Mouse (Mus musculus): ENCODE results near the gene Pecam1.
"Not testable (repeated sequence)": the region's sequence is repeated elsewhere in the genome, so short reads cannot be mapped to it uniquely, and the experiment has no call there.

The Pecam1 gene

GRCm38 (mm10) chr11:106665841-106666240 lies 84.6 kb downstream of the Pecam1 start:
- DNase-seq (ENCODE audit: low spot score), result no peak

- DNase-seq (ENCODE audit: low spot score), result no peak
Measured at GRCm38 (mm10) chr11:106665328-106665727, 85.1 kb downstream of the Pecam1 start.

- no peak for DNase-seq (ENCODE audit: low spot score)
Measured at GRCm38 (mm10) chr11:106664691-106665090, 85.7 kb downstream of the Pecam1 start.

GRCm38 (mm10) chr11:106663838-106664237 lies 86.6 kb downstream of the Pecam1 start:
- no peak for DNase-seq (ENCODE audit: low spot score)

GRCm38 (mm10) chr11:106662634-106663407 lies 87.6 kb downstream of the Pecam1 start:
- no peak for DNase-seq (ENCODE audit: low spot score)

GRCm38 (mm10) chr11:106660453-106661081 lies 89.9 kb downstream of the Pecam1 start:
- DNase-seq (ENCODE audit: low spot score), result no peak

DNA sequence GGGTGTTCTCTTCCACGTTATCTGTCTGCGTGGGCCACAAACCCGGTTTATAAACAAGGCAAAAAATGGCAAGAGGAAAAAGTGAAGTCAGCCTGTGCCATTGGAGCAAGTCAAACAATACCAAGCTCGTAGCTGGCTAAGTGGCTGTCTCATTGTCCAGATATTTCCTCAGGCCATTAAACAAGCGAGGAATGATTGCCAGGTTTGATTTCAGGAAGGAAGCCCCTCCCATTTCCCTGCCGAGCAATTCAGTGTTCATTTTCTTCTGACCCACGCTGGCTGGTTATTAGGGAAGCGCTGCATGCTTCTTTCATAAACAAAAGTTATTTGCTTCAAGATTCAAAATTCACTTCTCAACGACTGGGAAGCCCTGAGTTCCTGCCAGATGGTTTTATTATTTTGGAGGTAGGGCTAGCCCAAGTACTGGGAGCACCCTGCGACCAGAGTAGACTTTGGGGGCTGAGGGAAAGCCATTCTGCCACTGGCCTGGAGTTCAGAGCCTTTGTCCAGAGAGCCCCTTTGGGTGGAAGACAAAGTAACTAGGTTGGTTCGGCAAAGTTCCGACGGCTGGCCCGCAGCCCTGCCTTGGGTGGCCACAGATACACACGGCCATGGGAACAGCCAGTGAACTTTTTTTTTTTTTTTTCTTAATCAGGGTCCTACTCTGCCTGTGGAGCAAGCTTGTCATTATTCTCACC lies 90.7 kb downstream of the Pecam1 start:
- DNase-seq (ENCODE audit: low spot score), result no peak

- DNase-seq (ENCODE audit: low spot score), result peak; percentile 66
Measured at GRCm38 (mm10) chr11:106658051-106658880, 92.2 kb downstream of the Pecam1 start.

GRCm38 (mm10) chr11:106656896-106657498 lies 93.4 kb downstream of the Pecam1 start:
- DNase-seq (ENCODE audit: low spot score), result not testable (repeated sequence)

GRCm38 (mm10) chr11:106648347-106648746 lies 102.1 kb downstream of the Pecam1 start:
- peak; percentile 48 for DNase-seq (ENCODE audit: low spot score)

DNA sequence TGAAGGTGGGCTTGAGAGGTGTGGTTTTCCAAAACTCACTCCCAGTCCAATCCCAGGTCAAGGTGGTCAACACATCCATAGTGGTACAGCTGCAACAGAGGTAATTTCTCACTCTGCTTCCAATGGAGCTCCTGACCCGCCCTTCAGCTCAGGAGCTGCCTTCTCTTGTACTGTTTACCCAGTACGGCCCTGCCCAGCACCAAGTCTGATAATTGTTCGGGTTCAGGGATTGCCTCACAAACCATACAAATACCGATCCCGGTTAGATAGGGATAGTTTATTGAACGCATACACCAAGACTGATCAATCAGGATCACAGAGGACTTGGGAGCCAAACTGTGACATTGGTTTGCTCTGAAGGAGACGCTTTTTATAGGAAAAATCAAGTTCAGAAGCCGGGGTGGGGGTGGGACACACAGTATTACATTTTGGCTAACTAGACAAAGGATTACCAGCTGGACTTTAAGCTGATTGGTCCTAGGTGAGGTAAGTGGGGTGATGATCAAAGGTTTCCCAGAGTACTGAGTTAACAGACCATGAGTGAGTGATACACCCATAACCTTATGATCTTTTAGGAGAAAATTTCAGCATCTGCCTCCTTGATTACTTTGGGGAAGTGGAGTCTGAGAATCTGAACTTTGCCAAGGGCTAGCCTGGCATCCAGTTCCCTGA lies 107.3 kb downstream of the Pecam1 start:
- DNase-seq (ENCODE audit: low spot score), result no peak

DNA sequence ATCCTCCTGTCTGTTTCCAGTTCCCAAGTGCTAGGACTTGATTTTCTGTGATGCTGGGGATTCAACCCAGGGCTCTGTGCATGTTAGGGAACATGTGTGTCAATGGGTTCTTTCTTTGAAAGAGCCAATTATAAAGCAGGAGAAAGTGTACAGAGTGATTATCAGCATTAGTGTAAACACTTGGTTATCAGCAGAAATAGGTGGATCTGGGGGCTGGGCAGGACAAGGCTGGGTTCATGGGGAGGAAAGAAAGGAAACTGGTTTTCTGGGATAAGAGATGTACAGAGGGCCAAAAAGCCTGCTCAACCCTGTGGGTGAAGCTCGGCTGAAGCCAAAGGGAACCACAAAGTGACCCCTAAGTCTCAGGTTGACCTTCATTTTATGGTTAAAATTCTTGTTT lies 108.8 kb downstream of the Pecam1 start:
- DNase-seq (ENCODE audit: low spot score), result no peak

DNA sequence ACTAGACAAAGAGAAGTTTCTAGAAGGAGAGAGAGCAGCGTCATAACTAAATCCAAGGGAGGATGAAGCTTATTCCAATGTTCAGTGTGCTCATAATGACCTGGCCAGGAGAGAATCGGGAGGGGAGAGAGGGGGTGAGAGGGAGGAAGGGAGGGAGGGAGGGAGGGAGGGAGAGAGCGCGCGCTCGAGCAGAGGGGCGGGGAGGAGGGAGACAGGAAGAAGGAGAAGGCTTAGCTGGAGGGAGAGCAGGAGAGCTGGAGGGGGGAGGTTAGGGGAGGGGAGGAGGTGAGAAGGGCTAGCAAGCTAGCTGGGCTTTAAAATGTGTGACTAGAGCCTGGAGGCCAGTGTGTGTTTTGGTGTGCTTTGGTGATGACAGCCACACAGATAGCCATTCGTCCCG lies 110.4 kb downstream of the Pecam1 start:
- no peak for DNase-seq (ENCODE audit: low spot score)

GRCm38 (mm10) chr11:106639356-106639692 lies 111.1 kb downstream of the Pecam1 start:
- DNase-seq (ENCODE audit: low spot score), result no peak

GRCm38 (mm10) chr11:106638551-106639355 lies 111.7 kb downstream of the Pecam1 start:
- no peak for DNase-seq (ENCODE audit: low spot score)

- DNase-seq (ENCODE audit: low spot score), result no peak
Measured at GRCm38 (mm10) chr11:106637754-106638153, 112.7 kb downstream of the Pecam1 start.

DNA sequence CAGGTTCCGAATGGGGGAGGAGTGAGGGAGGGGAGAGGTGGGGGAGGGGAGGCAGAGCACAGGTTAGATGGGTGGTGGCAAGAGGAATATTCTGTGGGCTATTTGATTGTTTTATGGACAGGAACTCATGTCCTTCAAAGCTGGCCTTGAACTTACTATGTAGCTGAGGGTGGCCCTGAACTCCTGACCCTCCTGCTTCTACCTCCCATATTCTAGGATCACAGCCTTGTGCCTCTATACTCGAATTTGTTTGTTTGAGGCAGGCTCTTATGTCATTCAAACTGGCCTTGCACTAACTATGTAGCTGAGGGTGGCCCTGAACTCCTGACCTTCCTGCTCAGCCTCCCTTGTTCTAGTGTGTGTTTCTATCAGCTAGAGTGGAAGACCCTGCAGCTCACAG lies 114.5 kb downstream of the Pecam1 start:
- no peak for DNase-seq (ENCODE audit: low spot score)

DNA sequence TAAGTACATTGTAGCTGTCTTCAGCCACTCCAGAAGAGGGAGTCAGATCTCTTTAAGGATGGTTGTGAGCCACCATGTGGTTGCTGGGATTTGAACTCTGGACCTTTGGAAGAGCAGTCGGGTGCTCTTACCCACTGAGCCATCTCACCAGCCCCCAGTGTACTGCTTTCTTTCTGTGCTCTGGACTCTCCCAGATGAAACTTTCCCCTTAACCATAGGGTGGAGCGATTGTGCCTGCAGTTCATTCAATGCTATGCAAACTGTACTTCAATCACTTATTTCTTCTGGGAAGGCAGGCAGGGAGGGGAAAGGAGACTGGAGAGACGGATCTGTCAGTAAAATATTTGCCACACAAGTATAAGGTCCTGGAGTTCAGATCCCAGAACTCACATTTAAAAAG lies 116.3 kb downstream of the Pecam1 start:
- DNase-seq (ENCODE audit: low spot score), result not testable (repeated sequence)

GRCm38 (mm10) chr11:106633456-106633855 lies 117.0 kb downstream of the Pecam1 start:
- DNase-seq (ENCODE audit: low spot score), result no peak

GRCm38 (mm10) chr11:106627692-106628091 lies 122.7 kb downstream of the Pecam1 start:
- no peak for DNase-seq (ENCODE audit: low spot score)

Data from ovary, postnatal 10 days (tissue).